Mouse (Mus musculus) bone marrow, adult 2 months (tissue): ENCODE measurements around the gene Frmd5.

ENCODE experiments used
- CTCF ChIP-seq: fragments of 200-500 bp; IDR thresholded peaks from 2 replicates; pipeline ENCODE4 v1.5.1; 2011; ENCODE audit warnings: low read length, control low read depth; ENCODE audit not compliant: control insufficient read depth, insufficient read depth
- POLR2A ChIP-seq: fragments of 200-500 bp; IDR thresholded peaks from 2 replicates; pipeline ENCODE4 v1.6.1; 2011; ENCODE audit warnings: low read depth, mild to moderate bottlenecking, control low read depth, low read length, borderline replicate concordance; ENCODE audit not compliant: control insufficient read depth

- TF ChIP-seq CTCF, result no peak
- TF ChIP-seq POLR2A, result no peak
These were observed 124.5 kb downstream of the Frmd5 start for GRCm38 (mm10) chr2:121682361-121682760.
